Mouse (Mus musculus): ENCODE results near the gene Pla2g7.

DNA sequence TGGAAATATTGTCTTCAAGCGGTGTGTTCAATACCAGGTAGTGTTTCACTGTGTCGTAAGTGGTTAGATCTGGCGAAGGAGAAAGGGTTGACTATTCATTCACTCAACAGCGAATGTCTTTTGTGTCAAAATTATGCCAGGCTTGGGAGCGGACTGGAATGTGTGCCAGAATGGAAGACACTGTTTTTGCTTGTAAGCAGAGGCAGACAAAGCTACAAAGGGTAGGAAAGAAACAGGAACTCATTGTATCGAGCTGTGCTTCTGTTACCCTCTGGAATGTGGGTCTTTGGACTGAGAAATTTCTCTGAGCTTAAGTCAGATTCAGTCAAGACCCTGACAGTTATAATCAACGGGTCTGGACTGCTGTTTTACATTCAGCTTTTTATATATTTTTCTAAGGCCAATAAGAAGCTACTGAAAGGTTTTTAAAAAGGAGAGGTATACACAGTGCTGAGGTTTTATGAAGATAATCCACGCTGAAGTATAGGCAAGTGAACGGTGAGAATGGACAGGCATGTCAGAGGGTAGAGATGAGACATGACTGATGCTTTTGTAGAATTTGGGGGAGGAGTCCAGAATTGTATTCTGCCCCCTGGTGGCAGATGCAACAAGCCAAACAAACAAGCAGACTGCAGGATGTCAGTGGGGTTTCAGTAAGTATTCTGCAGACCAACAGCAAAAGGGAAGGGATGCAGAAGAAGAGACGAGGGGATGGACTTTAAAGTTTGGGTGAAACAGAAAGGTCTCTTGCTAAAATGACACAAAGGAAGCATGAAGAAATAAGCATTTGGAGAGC is 81.9 kb downstream of the Pla2g7 start:
- TF ChIP-seq CTCF (IDR thresholded peaks at IDR 0.05; ENCODE audit: low read depth) (peak; percentile 52), EP300 (IDR thresholded peaks at IDR 0.05; ENCODE audit: low read depth) (no peak)
